Mouse (Mus musculus) hindbrain, embryonic 14.5 days (tissue): ENCODE data around the gene Kif21a. TPM values are rescaled to one million over a fixed set of nuclear protein-coding genes. Genes with fewer than 3 reads are reported as not detected.

ENCODE experiments used
- ATAC-seq: fragments of 200-750 bp; cut with Nextera tagmentation; 2 replicates; pipeline ENCODE4 v1.8.0; 2017; ENCODE audit warnings: moderate number of reproducible peaks, mild to moderate bottlenecking, moderate TSS enrichment, moderate library complexity; ENCODE audit not compliant: low FRiP score
- DNase-seq: peaks from one replicate; pipeline ENCODE4 v3.0.0-alpha.2; 2015; ENCODE audit warnings: low spot score
- H3K27ac ChIP-seq: fragments of 300-500 bp; sonication (generic); 2 replicates; pipeline ENCODE4 v1.5.1; 2014; ENCODE audit warnings: mild to moderate bottlenecking, moderate library complexity
- H3K27me3 ChIP-seq: fragments of 300-500 bp; sonication (generic); 2 replicates; pipeline ENCODE4 v1.6.1; 2014; ENCODE audit warnings: mild to moderate bottlenecking, low read length, mixed read lengths; ENCODE audit not compliant: control insufficient read depth, insufficient read depth
- H3K36me3 ChIP-seq: fragments of 300-500 bp; sonication (generic); replicated peaks from 2 replicates; pipeline ENCODE4 v1.6.1; 2014; ENCODE audit not compliant: control insufficient read depth, insufficient read depth
- H3K4me1 ChIP-seq: fragments of 300-500 bp; sonication (generic); replicated peaks from 2 replicates; pipeline ENCODE4 v1.6.1; 2014; ENCODE audit warnings: antibody characterized with exemption, low read length, mixed read lengths; ENCODE audit not compliant: control insufficient read depth, insufficient read depth
- H3K4me2 ChIP-seq: fragments of 300-500 bp; sonication (generic); replicated peaks from 2 replicates; pipeline ENCODE4 v1.6.1; 2014; ENCODE audit warnings: mild to moderate bottlenecking, moderate library complexity
- H3K4me3 ChIP-seq: fragments of 300-500 bp; sonication (generic); replicated peaks from 2 replicates; pipeline ENCODE4 v1.5.1; 2014; ENCODE audit warnings: mild to moderate bottlenecking, low read length
- H3K9ac ChIP-seq: fragments of 300-500 bp; sonication (generic); 2 replicates; pipeline ENCODE4 v1.6.1; 2014
- H3K9me3 ChIP-seq: fragments of 300-500 bp; sonication (generic); 2 replicates; pipeline ENCODE4 v1.6.1; 2016; ENCODE audit warnings: low read length; ENCODE audit not compliant: control insufficient read depth
- WGBS: fragments of 180-500 bp; shearing (Covaris S2); extraction: QIAGEN DNeasy Blood & Tissue Kit; methylation state at CpG from one replicate; pipeline ENCODE4 v1.1.7; 2014; 5-methylcytosine and 5-hydroxymethylcytosine counted together
- polyA plus RNA-seq: library from polyadenylated mRNA; unstranded; fragments of >200 nt; fragmentation: Nextera tagmentation; extraction: Ambion mirVana; gene quantifications from 2 replicates; pipeline ENCODE4 v1.2.1, GENCODE M21; 2014

Kif21a gene
- polyA plus RNA-seq = 50.6 and 50.8 TPM in 2 replicates

DNA sequence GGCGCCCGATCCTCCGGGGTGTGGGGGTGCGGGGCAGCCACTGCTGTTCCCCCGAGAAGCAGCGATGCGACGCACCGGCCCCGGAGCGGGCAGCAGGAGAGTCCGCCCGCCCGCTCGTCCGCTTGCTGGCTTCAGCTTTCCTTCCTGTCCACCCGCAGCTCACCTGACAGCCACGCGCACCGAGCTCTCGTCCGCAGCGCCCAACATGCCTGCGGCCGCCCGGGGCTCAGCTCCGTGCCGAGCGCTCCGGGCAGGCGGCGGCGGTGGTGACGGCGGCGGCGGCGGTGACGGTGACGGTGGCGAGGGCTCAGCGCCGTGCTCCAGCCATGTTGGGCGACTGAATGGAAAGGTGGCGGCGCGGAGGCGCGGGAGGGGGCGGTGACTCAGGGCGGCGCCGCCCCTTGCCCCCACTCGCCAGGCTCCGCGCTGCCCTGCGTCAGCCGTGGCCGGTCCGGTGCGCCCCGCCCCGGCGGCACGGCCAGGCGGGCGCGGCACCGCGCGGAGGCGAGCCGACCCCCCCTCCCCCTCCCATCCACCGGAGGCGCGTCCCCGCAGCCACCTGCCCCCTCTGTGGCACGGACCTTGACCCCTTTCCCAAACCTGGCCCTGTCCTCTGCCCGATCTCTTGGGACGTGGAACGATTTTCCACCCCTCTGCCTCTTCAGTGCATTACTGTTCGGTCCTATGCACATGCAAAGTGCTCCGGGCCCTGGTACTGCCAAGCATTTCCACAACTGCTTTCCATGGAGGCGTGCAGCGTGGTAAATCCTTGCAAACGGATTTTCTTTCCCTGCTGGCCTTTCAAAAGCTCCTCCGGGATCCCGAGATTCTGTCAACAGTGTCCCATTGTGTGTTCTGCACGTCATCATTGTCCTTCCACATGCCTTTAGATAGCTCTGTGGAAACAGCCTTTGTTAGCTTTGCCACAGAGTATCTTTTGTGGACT, at the start of gene Kif21a:
Gene Kif21a, minus strand, starts transcription at position 453 of the 946 bp plus-strand sequence.
- under 1% methylated on average over 61 of the region's 89 CpGs for WGBS
- peak; percentile 93 for ATAC-seq
- peak; percentile 80 for DNase-seq

DNA sequence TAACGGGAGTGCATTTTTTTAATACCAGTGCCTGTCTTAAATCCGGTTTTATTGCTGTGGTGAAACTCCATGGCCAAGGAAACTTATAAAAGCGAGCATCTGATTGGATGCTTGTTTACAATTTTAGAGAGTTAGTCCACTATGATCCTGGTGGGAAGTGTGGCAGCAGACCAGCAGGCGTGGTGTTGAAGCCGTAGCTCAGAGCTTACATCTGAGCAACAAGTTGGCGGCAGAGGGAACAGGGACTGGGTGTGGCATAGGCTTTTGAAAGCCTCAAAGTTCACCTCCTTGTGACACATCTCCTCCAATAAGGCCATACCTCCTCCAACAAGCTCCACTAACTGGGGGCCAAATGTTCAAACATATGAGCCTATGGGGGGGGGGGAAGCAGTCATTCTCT, 46.9 kb upstream of the Kif21a start:
- no peak overlapping the region for H3K9ac ChIP-seq
- ATAC-seq = no peak
- no peak overlapping the region for H3K4me3 ChIP-seq
- H3K4me1 ChIP-seq = peaks cover 5% of the 10 kb centered on the region
- H3K9me3 ChIP-seq = no peaks in the 10 kb centered on the region
- WGBS = 92% methylated on average over 6 of the region's 6 CpGs
- no peaks in the 10 kb centered on the region for H3K27me3 ChIP-seq
- H3K4me2 ChIP-seq = no peak overlapping the region
- H3K36me3 ChIP-seq = no peaks in the 10 kb centered on the region
- H3K27ac ChIP-seq = no peak overlapping the region
- DNase-seq = no peak

More for the DNA sequence above, at the start of gene Kif21a:
- Histone ChIP-seq H3K4me1 (peaks cover 32% of the 10 kb centered on the region), H3K9me3 (no peaks in the 10 kb centered on the region), H3K36me3 (no peaks in the 10 kb centered on the region), H3K27ac (peak within 1 kb of the TSS; percentile 100), H3K4me2 (peak within 1 kb of the TSS; percentile 56), H3K4me3 (peak within 1 kb of the TSS; percentile 96), H3K27me3 (no peaks in the 10 kb centered on the region), H3K9ac (peak within 1 kb of the TSS; percentile 99)

DNA sequence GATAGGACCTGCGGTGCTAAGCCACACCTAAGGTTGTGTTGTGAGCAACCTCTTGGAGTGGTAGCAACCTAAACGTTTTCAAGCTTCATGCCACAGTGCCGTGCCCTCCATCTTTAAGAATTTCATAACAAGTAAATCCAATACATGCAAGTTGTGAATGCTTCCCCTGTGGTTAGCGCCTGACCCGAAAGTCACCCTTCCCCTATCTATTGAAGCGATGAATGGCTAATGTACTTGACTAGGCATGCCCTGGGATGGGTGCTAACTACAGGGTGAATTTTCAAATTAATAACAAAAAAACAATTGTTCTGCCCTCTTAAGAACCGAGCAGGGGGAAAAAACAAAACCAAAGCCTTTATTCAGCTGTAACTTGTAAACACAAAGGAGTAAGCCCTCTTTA, 39.7 kb upstream of the Kif21a start:
- Histone ChIP-seq H3K27ac (no peak overlapping the region), H3K9me3 (no peaks in the 10 kb centered on the region), H3K27me3 (no peaks in the 10 kb centered on the region), H3K4me2 (no peak overlapping the region), H3K4me1 (peaks cover 5% of the 10 kb centered on the region), H3K4me3 (no peak overlapping the region), H3K9ac (no peak overlapping the region), H3K36me3 (no peaks in the 10 kb centered on the region)
- no peak for DNase-seq
- 63% methylated on average over 7 of the region's 7 CpGs for WGBS
- ATAC-seq = no peak

DNA sequence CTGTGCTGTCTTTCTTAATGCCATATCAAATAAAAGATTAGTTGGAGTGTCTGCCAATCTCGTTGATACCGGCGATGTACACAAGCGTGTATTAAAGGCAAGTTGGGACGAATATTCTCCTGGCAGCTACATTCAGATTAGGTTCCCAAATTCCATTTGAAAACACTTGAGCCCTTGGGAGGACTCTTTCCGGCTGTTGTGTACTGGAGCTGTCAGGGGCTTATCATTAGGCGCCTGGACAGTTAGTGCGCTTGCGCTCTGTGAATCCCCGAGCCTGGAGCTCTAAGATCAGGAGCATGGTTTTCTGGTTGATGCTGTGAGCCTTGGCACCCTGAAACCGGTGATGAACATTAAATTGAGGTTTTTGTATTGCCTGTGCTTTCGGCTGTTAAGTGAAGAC, 38.3 kb upstream of the Kif21a start:
- WGBS = 88% methylated on average over 12 of the region's 12 CpGs
- Histone ChIP-seq H3K4me1 (peaks cover 5% of the 10 kb centered on the region), H3K4me2 (no peak overlapping the region), H3K9me3 (no peaks in the 10 kb centered on the region), H3K36me3 (no peaks in the 10 kb centered on the region), H3K27ac (no peak overlapping the region), H3K27me3 (no peaks in the 10 kb centered on the region), H3K4me3 (no peak overlapping the region), H3K9ac (no peak overlapping the region)
- ATAC-seq = no peak
- DNase-seq = no peak

DNA sequence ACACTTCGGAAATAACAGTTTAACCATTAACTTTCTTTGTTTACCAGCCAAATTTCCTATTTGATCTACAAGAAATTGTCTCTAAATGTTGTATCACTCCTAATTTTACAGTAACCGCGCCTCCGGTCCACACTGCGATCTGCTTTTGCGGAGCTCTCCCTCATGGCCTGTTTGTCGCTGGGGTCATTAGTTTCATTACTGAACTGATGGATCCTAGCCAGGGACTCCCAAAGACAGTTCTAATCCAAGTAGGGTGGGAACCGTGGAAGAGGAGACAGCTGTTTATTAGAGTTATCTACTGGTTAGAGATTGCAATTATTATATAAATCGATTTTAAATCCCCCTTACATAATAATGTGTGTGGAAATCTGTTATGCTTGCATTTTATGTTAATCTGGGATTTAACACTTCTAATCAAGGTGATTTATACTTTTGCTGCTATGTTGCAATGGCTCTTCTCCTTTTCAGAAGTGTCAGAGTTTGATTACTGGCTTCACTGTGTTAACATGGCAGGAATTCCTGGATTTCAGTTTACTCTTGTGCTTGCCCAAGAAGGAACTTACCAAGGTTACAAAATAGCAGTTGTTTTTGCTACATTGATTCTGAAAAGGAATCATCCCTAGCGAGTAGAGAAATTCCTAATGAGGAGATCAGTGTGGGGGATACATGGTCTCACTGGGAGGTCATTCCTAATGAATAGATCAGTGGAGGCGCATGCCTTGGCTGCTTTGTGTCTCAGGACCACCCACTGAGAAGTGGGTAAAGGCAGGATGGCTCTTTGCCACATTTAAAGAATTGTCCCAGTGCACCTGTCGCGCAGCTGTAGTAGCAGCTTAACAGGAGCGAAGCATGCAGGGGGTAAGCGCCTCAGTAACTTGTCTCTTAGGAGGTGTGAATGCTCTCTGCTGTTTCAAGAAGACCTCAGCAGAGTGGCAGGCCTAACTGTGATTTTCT, 28.0 kb upstream of the Kif21a start:
- no peak overlapping the region for H3K4me3 ChIP-seq
- H3K9me3 ChIP-seq = no peaks in the 10 kb centered on the region
- no peaks in the 10 kb centered on the region for H3K27me3 ChIP-seq
- ATAC-seq = peak; percentile 48; the same call in 1 of the 2 replicates
- H3K4me2 ChIP-seq = no peak overlapping the region
- WGBS = 25% methylated on average over 15 of the region's 15 CpGs
- DNase-seq = peak; percentile 40
- peaks cover 13% of the 10 kb centered on the region for H3K4me1 ChIP-seq
- no peaks in the 10 kb centered on the region for H3K36me3 ChIP-seq
- no peak overlapping the region for H3K9ac ChIP-seq
- no peak overlapping the region for H3K27ac ChIP-seq

DNA sequence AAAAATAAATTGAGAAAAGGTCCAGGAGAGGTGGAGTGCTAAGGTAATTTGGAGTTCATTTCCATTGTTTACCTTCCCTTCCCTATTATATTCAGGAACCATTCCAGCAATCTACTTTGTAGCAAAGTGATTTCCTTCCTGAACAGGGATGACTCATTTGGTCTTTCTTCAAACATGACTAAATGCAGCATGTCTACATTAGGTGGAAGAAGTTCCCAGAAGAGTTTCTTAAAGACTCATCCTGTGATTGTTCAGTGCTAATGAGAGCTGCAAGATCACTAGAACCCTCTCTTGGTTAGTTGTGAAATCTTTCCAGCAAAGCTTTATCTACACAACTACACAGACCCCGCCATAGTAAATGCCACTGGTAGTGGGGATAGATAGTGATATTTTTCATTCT, 22.7 kb upstream of the Kif21a start:
- H3K27ac ChIP-seq = no peak overlapping the region
- peaks cover under 1% of the 10 kb centered on the region; the same call in 1 of the 2 replicates for H3K4me1 ChIP-seq
- no peaks in the 10 kb centered on the region for H3K36me3 ChIP-seq
- 91% methylated on average over 1 of the region's 1 CpGs for WGBS
- DNase-seq (no peak), ATAC-seq (no peak)
- no peaks in the 10 kb centered on the region for H3K27me3 ChIP-seq
- H3K9me3 ChIP-seq = no peaks in the 10 kb centered on the region
- H3K4me2 ChIP-seq = no peak overlapping the region
- no peak overlapping the region for H3K9ac ChIP-seq
- no peak overlapping the region for H3K4me3 ChIP-seq

DNA sequence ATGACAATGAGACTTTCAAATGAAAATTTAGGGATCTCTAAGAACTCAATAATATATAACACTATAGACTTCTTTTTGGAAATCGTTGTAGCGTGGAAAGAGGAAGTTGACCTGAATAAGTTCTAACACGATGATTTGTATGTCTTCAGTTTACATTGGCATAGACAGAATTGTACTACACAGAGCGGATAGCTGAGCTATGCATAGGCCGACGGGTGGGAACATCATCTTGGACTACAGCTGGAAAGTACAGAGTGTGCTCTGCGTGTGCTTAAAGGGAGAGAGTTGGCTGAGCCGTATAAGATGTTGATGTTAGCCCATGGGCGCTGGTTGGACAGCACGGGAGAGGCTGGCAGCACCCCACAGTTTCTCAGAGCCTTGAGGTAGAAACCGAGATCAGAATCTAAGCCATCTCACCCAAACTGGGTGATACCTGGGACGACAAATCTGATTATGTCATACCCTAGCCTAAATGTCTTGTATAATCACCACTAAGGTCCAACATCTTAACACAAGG, 14.6 kb upstream of the Kif21a start:
- Histone ChIP-seq H3K4me3 (no peak overlapping the region), H3K9ac (no peak overlapping the region), H3K9me3 (0 out of 2 replicates have a peak, but pooled peaks cover 6% of the 10 kb centered on the region), H3K36me3 (no peaks in the 10 kb centered on the region), H3K27me3 (no peaks in the 10 kb centered on the region), H3K4me1 (no peaks in the 10 kb centered on the region), H3K4me2 (no peak overlapping the region), H3K27ac (no peak overlapping the region)
- WGBS = 90% methylated on average over 12 of the region's 12 CpGs
- ATAC-seq = no peak
- no peak for DNase-seq

DNA sequence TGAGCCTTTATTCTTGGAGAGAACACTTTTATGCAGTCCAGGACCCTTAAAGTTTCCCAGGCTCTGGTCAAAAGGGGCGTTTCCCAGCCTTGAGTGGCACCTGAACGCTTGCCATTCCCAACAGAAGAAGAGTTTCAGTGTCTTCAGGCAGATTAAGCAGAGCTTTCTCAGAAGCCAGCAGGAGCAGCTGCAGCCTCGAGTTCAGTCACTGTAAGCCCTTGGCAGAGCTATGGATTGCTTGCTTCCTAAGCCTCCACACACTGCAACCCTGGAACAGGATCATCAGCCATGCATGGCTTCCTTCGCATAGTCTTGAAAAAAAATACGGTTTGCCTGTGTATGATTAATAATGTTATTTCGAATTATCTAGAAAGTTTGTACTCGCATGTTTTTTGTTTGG, 14.1 kb upstream of the Kif21a start:
- no peak for ATAC-seq

More for the DNA sequence above, 14.1 kb upstream of the Kif21a start:
- Histone ChIP-seq H3K9me3 (0 out of 2 replicates have a peak, but pooled peaks cover 6% of the 10 kb centered on the region), H3K4me3 (no peak overlapping the region), H3K9ac (no peak overlapping the region), H3K4me1 (no peaks in the 10 kb centered on the region), H3K4me2 (no peak overlapping the region), H3K27ac (0 out of 2 replicates have a peak overlapping the region, but pooled peaks have one; percentile 43), H3K27me3 (no peaks in the 10 kb centered on the region), H3K36me3 (no peaks in the 10 kb centered on the region)
- peak; percentile 35 for DNase-seq
- WGBS = 67% methylated on average over 7 of the region's 7 CpGs
